Mouse (Mus musculus): ENCODE measurements around the gene Dtnbp1. TPM values are rescaled to one million over a fixed set of nuclear protein-coding genes. Genes with fewer than 3 reads are reported as not detected.

Gene Dtnbp1
- polyA plus RNA-seq, 1 experiment, result 97.8 TPM

DNA sequence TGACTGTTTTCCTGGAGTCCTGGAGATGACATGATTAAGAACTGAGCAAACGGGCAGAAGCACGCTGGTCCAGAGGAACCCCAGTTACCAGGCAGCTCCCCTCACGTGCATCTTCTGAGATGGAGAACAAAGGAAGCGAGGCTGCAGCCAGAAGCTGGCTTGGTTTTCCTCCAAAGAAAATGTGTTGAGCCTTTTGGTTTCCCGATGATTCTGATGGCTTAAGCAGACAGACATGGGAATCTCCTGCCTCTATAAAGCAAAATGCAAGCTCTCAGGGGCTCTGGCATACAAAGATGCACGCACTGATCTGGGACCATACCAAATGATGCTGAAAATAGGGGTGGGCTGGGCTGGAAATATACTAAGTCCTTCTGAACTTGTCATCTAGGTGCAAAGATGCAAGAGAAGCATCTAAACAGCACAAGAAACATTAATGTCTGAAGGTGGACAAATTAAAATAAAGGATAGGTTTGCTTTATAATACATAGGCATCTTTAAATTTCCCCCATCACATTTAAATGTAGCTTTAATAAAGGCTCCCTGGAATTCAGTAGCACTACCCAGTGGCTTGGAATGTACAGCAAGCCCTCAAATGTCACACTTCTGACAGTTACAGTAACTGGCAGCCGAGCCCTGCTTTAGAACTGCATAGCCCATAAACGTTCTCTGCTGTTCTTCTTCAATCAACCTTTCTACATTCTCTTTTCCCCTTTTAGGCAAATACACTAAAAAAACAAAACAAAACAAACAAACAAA lies 54.9 kb downstream of the Dtnbp1 start:
- no peak overlapping the region for H3K4me3 ChIP-seq (ENCODE audit: insufficient read depth, poor library complexity, severe bottlenecking)
- no peak for TF ChIP-seq MYOD1 (IDR thresholded peaks at IDR 0.05; ENCODE audit: control insufficient read depth, insufficient read length, low read depth)
- TF ChIP-seq MYOG (IDR thresholded peaks at IDR 0.05; ENCODE audit: control insufficient read depth, extremely low read depth, insufficient read length), result no peak
- TF ChIP-seq USF1 (IDR thresholded peaks at IDR 0.05; ENCODE audit: low read depth), result no peak
- TF ChIP-seq CEBPB (IDR thresholded peaks at IDR 0.05; ENCODE audit: low read depth), result no peak
- TF ChIP-seq CTCF (IDR thresholded peaks at IDR 0.05; ENCODE audit: control insufficient read depth, insufficient read depth, insufficient read length), result no peak
- TF ChIP-seq MAX (IDR thresholded peaks at IDR 0.05), result no peak
- TF ChIP-seq FOSL1 (IDR thresholded peaks at IDR 0.05; ENCODE audit: insufficient read depth, low read length, poor library complexity, severe bottlenecking), result no peak
- peaks cover 19% of the 10 kb centered on the region for H3K79me2 ChIP-seq (ENCODE audit: control insufficient read depth, insufficient read depth)
- no peaks in the 10 kb centered on the region for H3K27me3 ChIP-seq (ENCODE audit: control insufficient read depth, insufficient read depth, insufficient read length)
- peaks cover 45% of the 10 kb centered on the region for H3K36me3 ChIP-seq (ENCODE audit: control insufficient read depth, insufficient read depth)
- no peak overlapping the region for H3ac ChIP-seq (ENCODE audit: control insufficient read depth, insufficient read length, low read depth)
- peaks cover 7% of the 10 kb centered on the region for H3K79me3 ChIP-seq (ENCODE audit: low read depth)

DNA sequence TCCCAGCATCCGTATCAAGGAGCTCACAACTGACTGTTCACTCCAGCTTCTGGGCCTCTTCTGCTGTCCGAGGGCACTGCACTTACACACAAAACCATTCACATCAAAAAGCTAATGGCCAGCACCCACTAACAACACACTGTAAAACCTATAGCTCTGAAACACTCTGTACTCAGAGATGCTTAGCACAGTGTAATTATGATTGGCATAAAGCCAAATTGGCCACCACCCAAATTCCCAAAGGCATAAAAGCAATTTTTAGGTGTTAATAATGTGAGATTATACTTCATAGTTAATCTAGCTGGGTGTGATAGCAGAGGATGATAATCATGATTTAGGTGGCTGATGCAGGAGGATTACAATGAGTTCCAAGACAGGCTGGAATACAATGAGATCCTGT lies 58.3 kb downstream of the Dtnbp1 start:
- Histone ChIP-seq H3K36me3 (ENCODE audit: control insufficient read depth, insufficient read depth) (peaks cover 28% of the 10 kb centered on the region), H3K4me3 (ENCODE audit: insufficient read depth, poor library complexity, severe bottlenecking) (no peak overlapping the region), H3ac (ENCODE audit: control insufficient read depth, insufficient read length, low read depth) (no peak overlapping the region), H3K79me2 (ENCODE audit: control insufficient read depth, insufficient read depth) (peaks cover 19% of the 10 kb centered on the region), H3K27me3 (ENCODE audit: control insufficient read depth, insufficient read depth, insufficient read length) (no peaks in the 10 kb centered on the region), H3K79me3 (ENCODE audit: low read depth) (peaks cover 8% of the 10 kb centered on the region)
- no peak for TF ChIP-seq MAX (IDR thresholded peaks at IDR 0.05)
- no peak for TF ChIP-seq FOSL1 (IDR thresholded peaks at IDR 0.05; ENCODE audit: insufficient read depth, low read length, poor library complexity, severe bottlenecking)
- TF ChIP-seq CTCF (IDR thresholded peaks at IDR 0.05; ENCODE audit: control insufficient read depth, insufficient read depth, insufficient read length), result no peak
- TF ChIP-seq MYOD1 (IDR thresholded peaks at IDR 0.05; ENCODE audit: control insufficient read depth, insufficient read length, low read depth), result no peak
- no peak for TF ChIP-seq MYOG (IDR thresholded peaks at IDR 0.05; ENCODE audit: control insufficient read depth, extremely low read depth, insufficient read length)
- no peak for TF ChIP-seq USF1 (IDR thresholded peaks at IDR 0.05; ENCODE audit: low read depth)
- TF ChIP-seq CEBPB (IDR thresholded peaks at IDR 0.05; ENCODE audit: low read depth), result no peak

DNA sequence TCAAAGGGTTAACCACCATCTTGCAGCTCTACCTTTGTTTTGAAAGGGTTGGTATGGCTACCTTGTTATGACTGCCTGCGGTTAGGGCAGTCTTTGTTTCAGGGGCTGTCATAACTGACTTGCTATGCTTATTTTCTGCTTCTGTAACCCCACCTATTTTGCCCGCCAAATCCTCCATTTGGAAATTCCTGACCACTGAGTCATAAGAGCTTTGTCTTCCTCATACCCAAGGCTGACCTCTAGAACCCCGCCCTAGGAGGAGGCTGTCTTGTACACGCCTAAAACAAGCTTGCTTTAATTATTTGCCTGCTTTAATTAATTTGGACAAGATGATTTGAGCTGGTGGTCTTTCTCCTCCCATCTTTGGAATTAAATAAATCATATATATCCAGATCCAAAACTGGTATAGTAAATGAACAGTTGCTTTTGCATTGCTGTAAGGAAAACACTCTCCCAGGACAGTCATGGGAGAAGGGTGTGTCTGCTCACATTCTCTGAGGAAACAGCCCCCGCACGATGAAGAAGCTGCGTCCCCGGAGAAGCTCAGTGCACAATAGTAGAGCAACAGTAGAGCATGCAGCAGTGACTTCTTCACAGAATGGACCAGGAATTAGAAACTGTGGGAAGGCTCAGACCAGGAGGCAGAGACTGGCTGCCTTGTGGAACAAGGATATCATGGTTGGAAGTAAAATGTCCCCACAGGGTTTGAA lies 62.5 kb downstream of the Dtnbp1 start:
- H3K79me3 ChIP-seq (ENCODE audit: low read depth), result peaks cover 20% of the 10 kb centered on the region
- peak overlapping the region; percentile 48 for H3ac ChIP-seq (ENCODE audit: control insufficient read depth, insufficient read length, low read depth)
- H3K4me3 ChIP-seq (ENCODE audit: insufficient read depth, poor library complexity, severe bottlenecking), result no peak overlapping the region
- TF ChIP-seq CEBPB (IDR thresholded peaks at IDR 0.05; ENCODE audit: low read depth), result peak; percentile 2
- no peak for TF ChIP-seq FOSL1 (IDR thresholded peaks at IDR 0.05; ENCODE audit: insufficient read depth, low read length, poor library complexity, severe bottlenecking)
- no peak for TF ChIP-seq MAX (IDR thresholded peaks at IDR 0.05)
- peaks cover 38% of the 10 kb centered on the region for H3K79me2 ChIP-seq (ENCODE audit: control insufficient read depth, insufficient read depth)
- H3K27me3 ChIP-seq (ENCODE audit: control insufficient read depth, insufficient read depth, insufficient read length), result no peaks in the 10 kb centered on the region
- peaks cover 19% of the 10 kb centered on the region for H3K36me3 ChIP-seq (ENCODE audit: control insufficient read depth, insufficient read depth)

DNA sequence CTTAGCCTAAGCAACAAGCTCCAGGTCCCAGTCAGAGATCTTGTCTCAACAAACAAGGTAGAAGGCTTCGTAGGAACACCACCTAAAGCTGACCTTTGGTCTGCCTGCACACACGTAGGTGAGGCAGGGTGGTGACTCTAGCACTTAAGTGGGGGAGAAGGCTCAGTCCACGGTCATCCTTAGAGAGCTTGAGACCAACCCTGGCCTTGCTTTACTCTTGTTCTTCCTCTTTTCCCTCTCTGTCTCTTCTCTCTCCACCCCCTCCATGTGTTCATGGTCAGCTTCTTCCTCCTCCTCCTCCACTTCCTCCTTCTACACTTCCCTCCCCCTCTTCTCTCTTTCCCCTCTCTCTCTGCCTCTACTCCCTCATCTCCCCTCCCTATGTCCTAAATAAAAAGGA lies 64.3 kb downstream of the Dtnbp1 start:
- no peak overlapping the region for H3ac ChIP-seq (ENCODE audit: control insufficient read depth, insufficient read length, low read depth)
- peaks cover 6% of the 10 kb centered on the region for H3K36me3 ChIP-seq (ENCODE audit: control insufficient read depth, insufficient read depth)
- H3K4me3 ChIP-seq (ENCODE audit: insufficient read depth, poor library complexity, severe bottlenecking), result no peak overlapping the region
- no peak for TF ChIP-seq MAX (IDR thresholded peaks at IDR 0.05)
- TF ChIP-seq CTCF (IDR thresholded peaks at IDR 0.05; ENCODE audit: control insufficient read depth, insufficient read depth, insufficient read length), result no peak
- TF ChIP-seq CEBPB (IDR thresholded peaks at IDR 0.05; ENCODE audit: low read depth), result no peak
- TF ChIP-seq MYOG (IDR thresholded peaks at IDR 0.05; ENCODE audit: control insufficient read depth, extremely low read depth, insufficient read length), result no peak
- no peaks in the 10 kb centered on the region for H3K27me3 ChIP-seq (ENCODE audit: control insufficient read depth, insufficient read depth, insufficient read length)
- H3K79me3 ChIP-seq (ENCODE audit: low read depth), result peaks cover 21% of the 10 kb centered on the region
- peaks cover 38% of the 10 kb centered on the region for H3K79me2 ChIP-seq (ENCODE audit: control insufficient read depth, insufficient read depth)

DNA sequence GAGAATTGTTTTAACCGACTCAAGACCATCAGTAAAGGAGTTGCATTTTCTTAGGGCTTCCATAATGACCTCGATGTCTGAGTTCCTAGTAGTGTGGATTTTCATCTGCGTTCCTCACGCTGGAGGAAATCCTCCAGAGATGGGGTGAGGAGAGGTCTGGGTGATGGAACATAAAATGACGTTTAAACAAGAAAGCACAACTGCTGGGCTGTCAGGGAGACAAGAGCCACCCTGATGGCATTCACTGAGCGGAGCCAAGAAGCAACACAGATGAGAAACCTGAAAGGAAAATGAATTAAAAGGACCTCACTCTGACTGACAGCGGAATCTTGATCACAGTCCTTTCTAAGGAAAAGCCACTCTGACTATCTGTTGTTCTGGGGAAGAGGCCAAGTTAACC lies 68.4 kb downstream of the Dtnbp1 start:
- Histone ChIP-seq H3ac (ENCODE audit: control insufficient read depth, insufficient read length, low read depth) (no peak overlapping the region), H3K79me3 (ENCODE audit: low read depth) (peaks cover 22% of the 10 kb centered on the region), H3K36me3 (ENCODE audit: control insufficient read depth, insufficient read depth) (peaks cover 12% of the 10 kb centered on the region), H3K4me3 (ENCODE audit: insufficient read depth, poor library complexity, severe bottlenecking) (no peak overlapping the region), H3K79me2 (ENCODE audit: control insufficient read depth, insufficient read depth) (peaks cover 28% of the 10 kb centered on the region), H3K27me3 (ENCODE audit: control insufficient read depth, insufficient read depth, insufficient read length) (no peaks in the 10 kb centered on the region)
- TF ChIP-seq MYOG (IDR thresholded peaks at IDR 0.05; ENCODE audit: control insufficient read depth, extremely low read depth, insufficient read length) (no peak), FOSL1 (IDR thresholded peaks at IDR 0.05; ENCODE audit: insufficient read depth, low read length, poor library complexity, severe bottlenecking) (no peak), MAX (IDR thresholded peaks at IDR 0.05) (no peak), CEBPB (IDR thresholded peaks at IDR 0.05; ENCODE audit: low read depth) (no peak), MYOD1 (IDR thresholded peaks at IDR 0.05; ENCODE audit: control insufficient read depth, insufficient read length, low read depth) (no peak), USF1 (IDR thresholded peaks at IDR 0.05; ENCODE audit: low read depth) (no peak), CTCF (IDR thresholded peaks at IDR 0.05; ENCODE audit: control insufficient read depth, insufficient read depth, insufficient read length) (no peak)

Data from C2C12 (cell line).